Mouse (Mus musculus) hindbrain, embryonic 10.5 days (tissue): ENCODE data around the gene Atp9a. TPM values are rescaled to one million over a fixed set of nuclear protein-coding genes. Genes with fewer than 3 reads are reported as not detected.

ENCODE experiments used
- DNase-seq: peaks from one replicate; pipeline ENCODE4 v3.0.0-alpha.2; 2017; ENCODE audit warnings: low spot score
- H3K27ac ChIP-seq: fragments of 300-500 bp; sonication (generic); 2 replicates; pipeline ENCODE4 v1.5.1; 2016; ENCODE audit warnings: mild to moderate bottlenecking, moderate library complexity
- H3K27me3 ChIP-seq: fragments of 300-500 bp; sonication (generic); 2 replicates; pipeline ENCODE4 v1.6.1; 2016; ENCODE audit warnings: mild to moderate bottlenecking; ENCODE audit not compliant: poor library complexity, insufficient read depth, severe bottlenecking
- H3K36me3 ChIP-seq: fragments of 300-500 bp; sonication (generic); 2 replicates; pipeline ENCODE4 v1.6.1; 2016; ENCODE audit warnings: mild to moderate bottlenecking, moderate library complexity
- H3K4me1 ChIP-seq: fragments of 300-500 bp; sonication (generic); replicated peaks from 2 replicates; pipeline ENCODE4 v1.6.1; 2016; ENCODE audit warnings: mild to moderate bottlenecking
- H3K4me3 ChIP-seq: fragments of 300-500 bp; sonication (generic); 2 replicates; pipeline ENCODE4 v1.5.1; 2016; ENCODE audit warnings: mild to moderate bottlenecking, moderate library complexity
- H3K9me3 ChIP-seq: fragments of 300-500 bp; sonication (generic); 2 replicates; pipeline ENCODE4 v1.6.1; 2016; ENCODE audit warnings: mild to moderate bottlenecking, moderate library complexity
- WGBS: fragments of 180-500 bp; shearing (Covaris S2); methylation state at CpG from one replicate; pipeline ENCODE4 v1.1.7; 2016; 5-methylcytosine and 5-hydroxymethylcytosine counted together
- polyA plus RNA-seq: library from polyadenylated mRNA; unstranded; fragments of >200 nt; fragmentation: Nextera tagmentation; extraction: Ambion mirVana; gene quantifications from 2 replicates; pipeline ENCODE4 v1.2.1, GENCODE M21; 2016

The Atp9a gene
- polyA plus RNA-seq, 1 experiment from 2014 or later: 20.1 TPM

- WGBS: 2% methylated on average over 27 of the region's 27 CpGs
- Histone ChIP-seq H3K27me3 (0 out of 2 replicates have a peak, but pooled peaks cover 3% of the 10 kb centered on the region), H3K4me3 (peak overlapping the region; percentile 33), H3K9me3 (no peaks in the 10 kb centered on the region), H3K36me3 (peaks cover 19% of the 10 kb centered on the region), H3K27ac (peak overlapping the region; percentile 85), H3K4me1 (peaks cover 28% of the 10 kb centered on the region)
- peak; percentile 84 for DNase-seq
Observed at GRCm38 (mm10) chr2:168694379-168695026, 47.7 kb downstream of the Atp9a start.

DNA sequence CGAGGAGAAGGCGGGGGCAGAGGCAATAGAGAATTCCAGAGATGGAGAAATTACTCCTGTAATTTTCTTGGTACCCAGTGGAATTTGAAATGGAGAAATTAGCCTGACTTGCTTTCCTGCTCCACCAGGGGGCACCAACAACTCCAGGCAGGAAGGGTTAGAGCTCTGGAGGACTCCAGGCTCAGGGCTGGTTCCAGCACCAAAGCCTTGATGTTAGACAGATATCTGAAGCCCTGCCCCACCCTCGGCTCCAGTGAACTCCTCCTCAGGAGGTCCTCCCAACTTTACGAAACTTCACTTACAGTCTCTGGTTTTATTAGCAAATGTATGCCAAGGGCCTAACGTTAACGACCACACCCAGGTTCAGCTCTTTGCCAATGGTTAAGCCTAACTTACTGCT is 50.4 kb downstream of the Atp9a start:
- no peak overlapping the region for H3K4me3 ChIP-seq
- H3K4me1 ChIP-seq: peaks cover 26% of the 10 kb centered on the region
- H3K9me3 ChIP-seq: no peaks in the 10 kb centered on the region
- DNase-seq: peak; percentile 75
- H3K27me3 ChIP-seq: 0 out of 2 replicates have a peak, but pooled peaks cover 3% of the 10 kb centered on the region
- 56% methylated on average over 6 of the region's 6 CpGs for WGBS
- peaks cover 10% of the 10 kb centered on the region for H3K36me3 ChIP-seq
- H3K27ac ChIP-seq: no peak overlapping the region

DNA sequence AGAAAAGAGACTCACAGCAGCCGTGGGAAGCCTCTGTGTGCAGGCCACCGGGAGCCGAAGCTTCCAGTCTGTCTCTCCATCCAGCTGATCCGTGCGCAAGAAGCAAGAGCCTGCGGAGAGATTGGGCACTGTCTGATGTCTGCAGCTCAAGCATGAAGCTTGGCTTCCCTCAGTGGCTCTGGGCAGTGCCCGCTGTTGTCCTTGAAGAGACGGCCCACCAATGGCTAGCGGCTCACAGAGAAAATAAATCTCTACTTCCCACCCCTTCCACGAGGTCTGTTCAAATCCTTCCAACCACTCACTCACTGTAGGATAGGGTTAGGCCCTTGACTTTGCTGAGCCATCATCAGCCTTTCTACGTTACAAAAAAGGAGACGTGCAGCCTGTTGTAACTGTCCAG is 54.9 kb downstream of the Atp9a start:
- Histone ChIP-seq H3K4me1 (peaks cover 21% of the 10 kb centered on the region), H3K4me3 (no peak overlapping the region), H3K9me3 (no peaks in the 10 kb centered on the region), H3K27me3 (0 out of 2 replicates have a peak, but pooled peaks cover 3% of the 10 kb centered on the region), H3K36me3 (no peaks in the 10 kb centered on the region), H3K27ac (no peak overlapping the region)
- no peak for DNase-seq
- WGBS: 86% methylated on average over 12 of the region's 12 CpGs

DNA sequence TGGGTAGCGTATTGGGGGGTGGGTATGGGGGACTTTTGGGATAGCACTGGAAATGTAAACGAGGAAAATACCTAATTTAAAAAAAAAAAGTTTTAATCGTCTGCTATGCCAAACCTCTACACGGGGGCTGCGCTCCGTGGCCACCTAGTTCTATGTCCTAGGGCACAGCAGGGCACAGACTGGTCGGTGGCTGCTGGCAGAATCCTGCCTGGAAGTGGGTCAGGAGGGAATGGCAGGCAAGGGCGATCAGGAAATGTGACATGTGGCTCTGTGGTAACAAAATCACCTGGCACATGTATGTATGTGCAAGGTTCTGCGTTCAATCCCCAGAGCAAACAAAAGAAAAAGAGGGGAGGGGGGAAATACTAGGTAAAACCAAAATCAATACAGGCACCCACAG is 56.3 kb downstream of the Atp9a start:
- 94% methylated on average over 9 of the region's 9 CpGs for WGBS

GRCm38 (mm10) chr2:168684695-168685094 is 57.5 kb downstream of the Atp9a start:
- Histone ChIP-seq H3K36me3 (peaks cover 16% of the 10 kb centered on the region), H3K27ac (peak overlapping the region; percentile 31), H3K27me3 (no peaks in the 10 kb centered on the region), H3K4me1 (peaks cover 23% of the 10 kb centered on the region), H3K4me3 (no peak overlapping the region), H3K9me3 (peaks cover 4% of the 10 kb centered on the region; the same call in 1 of the 2 replicates)
- WGBS: 75% methylated on average over 3 of the region's 3 CpGs
- no peak for DNase-seq

More for the DNA sequence above, 56.3 kb downstream of the Atp9a start:
- Histone ChIP-seq H3K36me3 (peaks cover 9% of the 10 kb centered on the region), H3K4me3 (no peak overlapping the region), H3K27ac (no peak overlapping the region), H3K27me3 (0 out of 2 replicates have a peak, but pooled peaks cover under 1% of the 10 kb centered on the region), H3K4me1 (peaks cover 21% of the 10 kb centered on the region), H3K9me3 (peaks cover under 1% of the 10 kb centered on the region; the same call in 1 of the 2 replicates)
- DNase-seq: no peak

- WGBS: 43% methylated on average over 15 of the region's 15 CpGs
- H3K36me3 ChIP-seq: peaks cover 20% of the 10 kb centered on the region
- no peak overlapping the region for H3K4me3 ChIP-seq
- 0 out of 2 replicates have a peak, but pooled peaks cover 4% of the 10 kb centered on the region for H3K27me3 ChIP-seq
- H3K4me1 ChIP-seq: peaks cover 31% of the 10 kb centered on the region
- no peak for DNase-seq
- H3K9me3 ChIP-seq: peaks cover 4% of the 10 kb centered on the region; the same call in 1 of the 2 replicates
- peak overlapping the region; percentile 1; the same call in 1 of the 2 replicates for H3K27ac ChIP-seq
Observed at GRCm38 (mm10) chr2:168683520-168684150, 58.6 kb downstream of the Atp9a start.

DNA sequence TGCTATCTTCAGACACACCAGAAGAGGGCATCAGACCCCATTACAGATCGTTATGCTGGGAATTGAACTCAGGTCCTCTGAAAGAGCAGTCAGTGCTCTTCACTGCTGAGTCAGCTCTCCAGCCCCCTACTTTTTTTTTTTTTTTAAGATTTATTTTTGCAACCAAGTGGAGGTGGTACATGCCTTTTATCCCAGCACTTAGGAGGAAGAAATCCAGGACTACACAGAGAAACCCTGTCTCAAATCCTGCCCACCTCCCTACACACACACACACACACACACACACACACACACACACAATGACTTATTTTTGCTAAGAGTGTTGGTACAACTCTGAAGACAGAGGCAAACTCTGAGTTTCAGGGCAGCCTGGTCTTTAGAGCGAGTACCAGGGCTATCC is 59.5 kb downstream of the Atp9a start:
- DNase-seq: no peak

GRCm38 (mm10) chr2:168681531-168681930 is 60.7 kb downstream of the Atp9a start:
- Histone ChIP-seq H3K27me3 (0 out of 2 replicates have a peak, but pooled peaks cover 4% of the 10 kb centered on the region), H3K36me3 (peaks cover 25% of the 10 kb centered on the region), H3K4me3 (no peak overlapping the region), H3K9me3 (peaks cover 10% of the 10 kb centered on the region; the same call in 1 of the 2 replicates), H3K4me1 (peaks cover 51% of the 10 kb centered on the region), H3K27ac (no peak overlapping the region)
- WGBS: 91% methylated on average over 9 of the region's 9 CpGs
- DNase-seq: no peak

More for the DNA sequence above, 59.5 kb downstream of the Atp9a start:
- Histone ChIP-seq H3K27me3 (0 out of 2 replicates have a peak, but pooled peaks cover 4% of the 10 kb centered on the region), H3K4me1 (peaks cover 40% of the 10 kb centered on the region), H3K9me3 (peaks cover 10% of the 10 kb centered on the region; the same call in 1 of the 2 replicates), H3K36me3 (peaks cover 25% of the 10 kb centered on the region), H3K4me3 (no peak overlapping the region), H3K27ac (no peak overlapping the region)
- WGBS: 77% methylated on average over 2 of the region's 2 CpGs

DNA sequence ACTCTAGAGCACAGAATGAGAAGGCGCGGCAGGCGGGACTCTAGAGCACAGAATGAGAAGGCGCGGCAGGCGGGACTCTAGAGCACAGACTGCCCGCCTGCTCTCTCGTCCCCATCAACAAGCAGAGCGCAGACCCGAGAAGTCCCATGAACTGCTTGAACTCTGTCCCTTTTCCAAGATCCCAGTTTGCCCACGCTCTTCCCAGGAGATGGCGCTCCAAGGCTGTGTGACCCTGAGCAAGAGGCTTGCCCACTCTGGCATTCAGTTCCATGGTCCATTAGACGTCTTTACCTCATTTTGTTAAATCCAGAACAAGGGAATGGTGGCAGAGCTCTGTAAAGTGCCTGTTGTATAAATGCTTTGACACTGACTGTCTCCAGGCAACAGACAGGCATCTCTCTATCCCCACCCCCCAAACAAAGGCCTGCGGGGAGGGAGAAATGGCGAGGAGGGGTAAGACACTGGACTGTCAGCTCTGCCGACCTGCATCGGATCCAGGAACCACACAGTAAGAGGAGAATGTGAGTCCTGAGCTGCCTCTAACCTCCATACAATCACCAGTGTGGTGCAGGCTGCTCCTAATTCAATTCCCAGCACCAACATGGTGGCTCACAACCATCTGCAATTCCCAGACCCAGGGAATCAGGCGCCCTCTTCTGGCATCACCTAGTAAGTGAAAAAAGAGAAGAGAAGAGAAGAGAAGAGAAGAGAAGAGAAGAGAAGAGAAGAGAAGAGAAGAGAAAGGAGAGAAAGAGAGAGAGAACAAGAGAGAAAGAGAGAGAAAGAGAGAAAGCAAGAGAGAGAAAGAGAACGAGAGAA is 62.6 kb downstream of the Atp9a start:
- Histone ChIP-seq H3K4me1 (peaks cover 47% of the 10 kb centered on the region), H3K27me3 (0 out of 2 replicates have a peak, but pooled peaks cover 6% of the 10 kb centered on the region), H3K4me3 (peak overlapping the region; percentile 9; the same call in 1 of the 2 replicates), H3K9me3 (peaks cover 10% of the 10 kb centered on the region; the same call in 1 of the 2 replicates), H3K27ac (peak overlapping the region; percentile 86), H3K36me3 (peaks cover 34% of the 10 kb centered on the region)
- DNase-seq: peak; percentile 55
- WGBS: 46% methylated on average over 19 of the region's 19 CpGs

GRCm38 (mm10) chr2:168678662-168679294 is 63.4 kb downstream of the Atp9a start:
- Histone ChIP-seq H3K27me3 (0 out of 2 replicates have a peak, but pooled peaks cover 6% of the 10 kb centered on the region), H3K36me3 (peaks cover 41% of the 10 kb centered on the region), H3K4me1 (peaks cover 39% of the 10 kb centered on the region), H3K9me3 (peaks cover 15% of the 10 kb centered on the region; the same call in 1 of the 2 replicates), H3K27ac (peak overlapping the region; percentile 86), H3K4me3 (0 out of 2 replicates have a peak overlapping the region, but pooled peaks have one; percentile 9)
- DNase-seq: peak; percentile 41
- 74% methylated on average over 15 of the region's 15 CpGs for WGBS

- Histone ChIP-seq H3K27me3 (0 out of 2 replicates have a peak, but pooled peaks cover 6% of the 10 kb centered on the region), H3K27ac (peak overlapping the region; percentile 86), H3K4me1 (peaks cover 32% of the 10 kb centered on the region), H3K36me3 (peaks cover 52% of the 10 kb centered on the region), H3K4me3 (no peak overlapping the region), H3K9me3 (peaks cover 15% of the 10 kb centered on the region; the same call in 1 of the 2 replicates)
- DNase-seq: peak; percentile 56
- 50% methylated on average over 9 of the region's 9 CpGs for WGBS
Observed at GRCm38 (mm10) chr2:168677650-168678049, 64.6 kb downstream of the Atp9a start.

- DNase-seq: no peak
- Histone ChIP-seq H3K27ac (no peak overlapping the region), H3K4me3 (no peak overlapping the region), H3K9me3 (peaks cover 5% of the 10 kb centered on the region; the same call in 1 of the 2 replicates), H3K27me3 (0 out of 2 replicates have a peak, but pooled peaks cover 2% of the 10 kb centered on the region), H3K4me1 (peaks cover under 1% of the 10 kb centered on the region), H3K36me3 (peaks cover 49% of the 10 kb centered on the region)
- WGBS: 94% methylated on average over 9 of the region's 9 CpGs
Observed at GRCm38 (mm10) chr2:168671724-168672123, 70.5 kb downstream of the Atp9a start.
